Comparison of ENCODE assay signal across 22 mouse cellular contexts in the genomic region with DNA sequence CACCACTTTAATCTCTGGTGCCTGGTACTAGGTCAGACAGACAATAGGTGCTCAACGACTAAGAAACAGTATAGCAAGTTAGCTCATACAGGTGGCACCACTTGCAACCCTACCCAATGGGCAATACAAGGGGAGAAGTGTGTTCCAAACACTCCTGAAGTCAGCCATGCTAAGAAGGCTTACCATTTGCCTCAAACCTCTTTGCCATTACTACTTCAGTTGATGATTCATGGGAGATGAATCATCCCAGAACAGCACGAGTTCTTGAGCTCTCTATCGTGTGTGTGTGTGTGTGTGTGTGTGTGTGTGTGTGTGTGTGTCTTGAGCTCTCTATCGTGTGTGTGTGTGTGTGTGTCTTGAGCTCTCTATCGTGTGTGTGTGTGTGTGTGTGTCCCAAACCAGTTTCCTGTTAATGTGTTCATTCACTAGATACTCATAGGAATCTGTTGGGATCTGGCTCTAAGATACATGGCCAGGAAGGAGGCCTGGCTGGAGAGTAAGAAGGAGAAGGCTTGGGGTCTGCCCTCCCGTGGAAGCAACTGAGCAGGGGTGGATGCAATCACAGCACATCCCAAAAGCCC.
DNase-seq lines count a peak whose midpoint lies in the region; ATAC-seq and TF ChIP-seq lines count a peak whose summit lies in the region.
"Had no signal": no experiment of that assay in that cellular context is flagged by ENCODE, and none has a peak within 500 bp of the region (broad histone marks: within the 10 kb centered on the region; RNA-seq: fewer than 3 reads in every experiment).

No protein-coding gene starts in this region.

- H3K27me3 ChIP-seq in Patski: no peaks in the 10 kb centered on the region
- H3K27me3 ChIP-seq: forebrain, embryonic 13.5 days; heart, embryonic 13.5 days; hindbrain, embryonic 12.5 days; hindbrain, embryonic 15.5 days had no signal

- POLR2A ChIA-PET in Patski (lab: Charles Lee): no interaction called here

- TF ChIP-seq CTCF in Patski (IDR thresholded peaks at IDR 0.05): no peak

- DNase-seq in adrenal gland, postnatal 14 days: peak; percentile 18
- no peak for DNase-seq in adrenal gland, adult 8-10 months
- peak; percentile 38 for DNase-seq in 3134 (ENCODE audit: extremely low read depth, insufficient read length, low spot score)
- peak; percentile 75 for DNase-seq in 416B (ENCODE audit: low read depth)
- DNase-seq in Patski (ENCODE audit: low read depth, low spot score): peak; percentile 35
- DNase-seq in cerebellum, postnatal 10 days: no peak
- no peak for DNase-seq in left cerebral cortex, postnatal 36 days (ENCODE audit: low spot score in 2 of 2)
- DNase-seq: B cell, adult 2 months; cerebellum, adult 11-12 months; cerebellum, adult 8-10 months; cerebellum, postnatal 14 days; gastrocnemius, postnatal 25 days; heart, adult 2 months; heart, postnatal 14 days; kidney, adult 2 months had no signal

- CTCF ChIA-PET in Patski (lab: Charles Lee): no interaction called here

- in situ Hi-C loops in Patski (cut with MboI; ENCODE audit: low pct_unique_long_range_greater_than_20kb): loop anchor here (10.0 to 25.0 kb wide), 3 partner anchors 137 to 970 kb away; a partner anchor contains a TSS

- intact Hi-C loops in left cerebral cortex, postnatal 36 days (cut with DNase I): no loop called here

- peak; percentile 78 for ATAC-seq in Patski
- ATAC-seq: CD4-positive, CD25-positive, alpha-beta regulatory T cell, adult 4 months; forebrain, embryonic 13.5 days; forebrain, embryonic 16.5 days; intestine, postnatal 0 days had no signal

Comparison
In these comparisons a context has a peak if more than half of its experiments do, and no peak if none do; other contexts are left out.
1. DNase-seq: peak in adrenal gland, postnatal 14 days (single experiment), 3134 (single experiment), 416B (single experiment) and Patski (single experiment); none in adrenal gland, adult 8-10 months (single experiment), cerebellum, postnatal 10 days (0 of 2) and left cerebral cortex, postnatal 36 days (0 of 2).